Mouse (Mus musculus): Measurements from ENCODE around the gene Rasa3.

Gene Rasa3

DNA sequence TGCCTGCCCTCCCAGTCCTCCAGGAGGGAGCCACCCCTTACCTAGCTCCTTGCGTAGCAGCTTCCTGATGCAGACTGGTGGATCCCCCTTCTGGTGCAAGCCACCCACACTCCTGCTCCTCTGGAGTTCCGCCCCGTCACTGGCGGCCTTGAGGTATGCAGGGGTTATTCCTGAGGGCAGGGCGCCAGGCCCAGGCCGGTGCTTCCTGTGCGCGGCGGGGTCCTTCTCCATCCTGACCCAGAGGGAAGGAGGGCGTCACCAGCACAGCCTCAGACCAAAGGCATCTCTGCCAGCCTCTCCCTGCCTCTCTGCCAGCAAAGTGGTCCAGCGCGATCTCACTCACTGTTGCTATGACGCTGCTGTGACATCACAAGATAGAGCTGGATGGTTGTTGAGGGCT is 115.3 kb downstream of the Rasa3 start, which contains the start of gene 1700029H14Rik:
Gene 1700029H14Rik, minus strand, starts transcription at position 344 of the 400 bp plus-strand sequence.
- CTCF ChIA-PET: interaction anchor here (0.7 kb wide), 1 partner anchor 490 kb away, joined by 7 read pairs; no protein-coding TSS in a partner anchor

DNA sequence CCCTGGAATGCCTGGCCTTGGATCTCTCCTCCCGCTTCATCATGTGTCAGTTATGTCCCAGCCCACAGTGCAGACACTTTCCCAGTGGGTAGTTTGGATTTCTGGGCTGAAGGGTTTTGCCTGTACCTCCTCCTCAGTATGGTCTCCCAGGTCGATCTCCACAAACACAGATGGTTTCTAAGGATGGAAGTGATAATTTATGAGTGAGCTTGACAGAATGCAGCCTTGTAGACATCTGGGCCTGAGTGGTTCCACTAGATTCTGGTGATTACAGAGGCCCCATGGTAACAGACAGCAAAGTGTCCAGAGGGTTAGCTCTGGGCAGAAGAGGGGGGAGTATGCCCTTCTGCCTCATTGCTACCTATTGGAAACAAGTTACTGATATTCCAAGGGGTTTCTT is 119.9 kb downstream of the Rasa3 start:
- CTCF ChIA-PET: no interaction called here

- CTCF ChIA-PET: interaction anchor here (0.8 to 1.4 kb wide), 2 partner anchors 11 to 47 kb away, joined by 3 read pairs; no protein-coding TSS in a partner anchor
Measured at GRCm38 (mm10) chr8:13551574-13551830, 125.9 kb downstream of the Rasa3 start.

GRCm38 (mm10) chr8:13550718-13551573 is 126.5 kb downstream of the Rasa3 start:
- CTCF ChIA-PET: interaction anchor here (0.6 to 1.4 kb wide), 4 partner anchors 12 to 205 kb away, joined by 3 read pairs; no protein-coding TSS in a partner anchor

DNA sequence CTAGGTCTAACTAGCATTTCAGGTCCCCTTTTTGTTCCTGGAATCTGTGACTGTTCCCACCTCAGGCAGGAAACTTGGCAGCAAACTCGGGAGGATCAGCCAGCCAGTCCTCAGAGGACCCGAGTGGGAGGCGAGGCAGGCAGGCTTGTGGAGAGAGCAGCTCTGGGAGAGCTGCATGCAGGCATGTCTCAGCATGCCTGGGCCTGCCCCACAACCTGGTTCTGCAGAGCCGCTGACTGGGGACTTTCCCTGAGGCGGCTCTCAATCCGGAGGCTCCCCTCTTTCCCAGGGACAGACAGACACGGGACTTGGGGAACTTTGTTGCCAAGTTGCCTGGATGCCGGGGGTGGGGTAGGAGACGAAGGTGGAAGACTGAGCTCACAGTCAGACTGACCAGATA is 128.6 kb downstream of the Rasa3 start:
- CTCF ChIA-PET: no interaction called here

GRCm38 (mm10) chr8:13548235-13548634 is 129.2 kb downstream of the Rasa3 start:
- CTCF ChIA-PET: no interaction called here

DNA sequence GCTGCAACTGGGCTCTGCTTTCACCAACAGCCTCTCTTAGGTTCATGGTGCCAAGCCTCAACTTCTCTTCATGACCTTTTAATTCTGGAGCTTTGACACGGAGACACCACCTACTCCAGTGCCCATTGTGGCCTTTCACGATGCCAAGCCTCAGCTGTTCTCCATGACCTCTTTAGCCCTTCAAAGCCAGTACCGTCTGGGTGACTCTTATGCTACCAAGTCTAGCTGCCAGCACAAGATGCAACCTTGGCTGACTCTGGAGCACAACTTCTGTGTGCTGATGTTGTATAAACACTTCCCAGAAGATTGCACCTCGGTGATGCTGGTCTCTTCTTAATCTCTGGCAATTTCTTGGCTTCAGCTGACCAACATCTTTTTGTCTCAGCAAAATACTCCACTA is 131.0 kb downstream of the Rasa3 start:
- CTCF ChIA-PET: no interaction called here

DNA sequence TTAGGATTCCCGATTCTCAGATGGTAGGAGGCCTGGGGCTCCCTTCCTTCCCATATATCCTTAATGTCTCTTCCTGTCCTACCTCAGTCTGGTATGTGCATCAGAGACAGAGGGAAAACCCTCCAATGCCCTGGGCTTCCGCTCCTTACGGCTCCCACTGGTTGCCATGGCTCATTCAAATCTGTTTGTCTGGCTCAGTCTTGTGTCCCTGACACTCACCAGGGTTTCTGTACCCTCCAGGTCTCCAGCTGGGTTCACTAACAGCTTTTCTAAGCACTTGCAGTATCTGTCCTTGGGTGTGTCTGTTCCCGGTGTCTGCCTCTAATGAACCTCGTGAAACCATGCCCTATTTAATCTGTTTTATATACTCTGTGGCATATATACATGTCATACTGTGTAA is 135.9 kb downstream of the Rasa3 start:
- CTCF ChIA-PET: no interaction called here

GRCm38 (mm10) chr8:13540122-13540521 is 137.3 kb downstream of the Rasa3 start:
- CTCF ChIA-PET: no interaction called here

DNA sequence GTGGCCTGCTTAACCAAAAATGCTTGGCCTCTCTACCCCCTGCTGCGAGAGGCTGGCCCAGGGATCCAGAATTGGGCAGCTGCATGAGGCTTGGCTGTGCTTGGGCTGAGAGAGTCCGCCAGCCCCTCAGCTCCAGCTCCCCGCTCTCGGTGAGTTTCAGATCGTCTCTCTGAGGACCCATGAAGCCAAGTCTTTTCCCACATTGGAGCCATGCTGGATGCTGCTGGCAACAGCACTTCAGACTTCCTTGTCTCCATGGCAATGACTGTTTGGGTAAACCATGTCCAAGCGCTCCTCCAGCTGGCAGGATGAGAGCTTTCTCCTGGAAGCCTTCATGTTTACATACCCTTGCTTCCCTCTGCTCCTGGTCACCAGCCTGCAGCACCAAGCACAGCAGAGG is 138.6 kb downstream of the Rasa3 start:
- CTCF ChIA-PET: no interaction called here

GRCm38 (mm10) chr8:13537102-13537501 is 140.3 kb downstream of the Rasa3 start:
- CTCF ChIA-PET: interaction anchor here (1.2 kb wide), 1 partner anchor 13 kb away, joined by 3 read pairs; no protein-coding TSS in a partner anchor

- CTCF ChIA-PET: no interaction called here
Measured at GRCm38 (mm10) chr8:13533123-13533522, 144.3 kb downstream of the Rasa3 start.

DNA sequence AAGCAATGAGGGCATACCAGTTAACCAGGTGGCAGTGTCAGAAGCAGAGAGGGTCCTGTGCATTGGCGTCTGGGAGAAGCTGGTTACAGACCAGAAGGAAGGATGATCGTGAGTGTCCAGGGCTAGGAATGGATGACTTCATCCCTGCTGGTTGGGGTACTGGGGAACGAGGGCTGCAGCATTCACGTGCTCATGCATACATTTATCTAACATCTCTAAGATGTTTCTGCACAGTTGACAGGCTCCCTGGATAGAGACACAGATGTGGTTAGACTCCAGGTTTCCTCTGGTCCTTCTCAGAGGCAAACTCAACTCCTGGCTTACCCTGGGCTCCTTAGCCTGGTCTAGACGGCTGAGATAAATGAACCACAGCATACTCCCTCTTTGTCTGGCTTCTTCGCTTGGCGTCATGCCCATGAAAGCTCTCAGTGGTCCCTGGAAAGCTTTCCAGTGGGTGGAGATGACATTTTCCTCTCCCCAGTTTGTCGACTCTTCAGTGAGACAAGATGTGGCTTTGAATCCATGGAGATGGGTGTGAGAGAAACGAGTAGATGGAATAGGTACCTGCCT is 145.7 kb downstream of the Rasa3 start:
- CTCF ChIA-PET: no interaction called here

DNA sequence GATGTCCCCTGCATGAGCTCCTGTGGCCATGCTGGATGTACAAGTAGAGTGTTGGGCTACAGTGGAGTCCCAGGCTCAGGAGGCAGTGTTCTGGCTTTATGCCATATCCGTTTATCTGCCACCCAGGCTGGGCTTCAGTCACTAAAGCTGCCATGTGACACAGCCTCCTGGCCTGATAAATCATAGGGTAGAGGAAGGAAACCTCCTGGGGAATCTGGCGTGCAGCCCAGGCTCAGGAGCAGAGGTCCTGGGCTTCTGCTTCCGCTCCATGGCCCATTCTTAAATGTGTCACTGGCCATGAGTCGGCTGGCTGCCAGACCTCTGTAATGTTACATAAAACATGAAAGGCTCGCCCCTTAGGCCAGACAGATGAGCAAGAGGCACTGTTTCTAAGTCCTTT is 146.5 kb downstream of the Rasa3 start:
- CTCF ChIA-PET: no interaction called here

DNA sequence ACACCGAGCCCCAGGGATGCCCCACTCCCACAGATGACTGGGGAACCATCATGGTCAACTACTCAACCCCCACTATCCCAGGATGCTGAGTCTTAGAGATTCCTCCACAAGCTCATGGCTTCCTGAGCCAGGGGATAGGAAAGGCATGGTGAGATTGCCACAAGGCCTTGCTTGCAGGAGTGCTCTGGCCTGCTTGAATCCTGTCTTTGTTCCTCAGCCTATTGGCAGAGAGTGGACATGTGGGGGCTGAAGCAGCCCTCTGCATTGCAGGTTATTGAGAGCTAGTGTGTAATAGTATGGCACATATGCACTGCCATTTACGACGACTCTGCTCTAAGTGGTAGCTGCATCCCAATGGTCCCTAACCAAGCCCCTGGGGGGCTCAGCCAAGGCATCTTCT is 147.0 kb downstream of the Rasa3 start:
- CTCF ChIA-PET: no interaction called here

GRCm38 (mm10) chr8:13529891-13530316 is 147.5 kb downstream of the Rasa3 start:
- CTCF ChIA-PET: no interaction called here

DNA sequence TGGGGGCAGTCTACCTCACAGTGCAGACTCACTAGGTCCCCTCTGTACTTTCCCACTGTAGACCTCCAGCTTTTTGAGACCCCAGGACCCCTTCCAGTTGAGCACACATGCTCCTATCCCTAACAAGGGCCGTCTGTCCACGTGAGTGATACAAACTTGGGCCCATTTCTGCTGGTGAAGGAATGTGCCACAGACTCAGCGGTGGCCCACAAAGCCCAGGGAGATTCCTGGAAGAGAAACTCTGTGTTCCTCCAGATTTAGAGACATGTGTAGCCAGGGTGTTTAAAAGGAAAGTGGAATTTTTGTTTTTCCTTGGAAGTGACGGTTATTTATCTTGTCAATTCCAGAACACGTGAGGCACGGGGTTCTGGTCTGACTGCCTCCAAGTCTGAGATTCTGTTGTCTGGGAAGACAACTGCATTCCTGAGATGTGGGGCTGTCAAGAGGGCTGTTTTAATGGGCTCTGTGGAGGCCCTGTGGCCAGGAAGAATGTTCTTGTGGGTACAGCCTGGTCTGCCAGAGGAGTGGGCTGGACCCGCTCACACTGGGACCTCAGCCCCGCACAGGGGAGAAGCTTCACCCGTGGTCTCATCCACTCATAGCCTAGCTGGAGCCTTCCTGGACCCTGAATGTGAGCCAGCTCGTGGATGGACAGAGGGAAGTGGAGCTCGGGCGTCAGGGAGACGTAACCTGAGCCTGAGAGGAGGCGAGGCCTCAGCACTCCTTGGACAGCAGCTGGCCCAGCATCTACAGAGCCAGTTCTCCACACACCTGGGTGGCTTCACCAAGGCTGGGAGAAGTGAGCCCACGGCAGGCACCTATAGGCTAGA is 148.2 kb downstream of the Rasa3 start:
- CTCF ChIA-PET: no interaction called here

DNA sequence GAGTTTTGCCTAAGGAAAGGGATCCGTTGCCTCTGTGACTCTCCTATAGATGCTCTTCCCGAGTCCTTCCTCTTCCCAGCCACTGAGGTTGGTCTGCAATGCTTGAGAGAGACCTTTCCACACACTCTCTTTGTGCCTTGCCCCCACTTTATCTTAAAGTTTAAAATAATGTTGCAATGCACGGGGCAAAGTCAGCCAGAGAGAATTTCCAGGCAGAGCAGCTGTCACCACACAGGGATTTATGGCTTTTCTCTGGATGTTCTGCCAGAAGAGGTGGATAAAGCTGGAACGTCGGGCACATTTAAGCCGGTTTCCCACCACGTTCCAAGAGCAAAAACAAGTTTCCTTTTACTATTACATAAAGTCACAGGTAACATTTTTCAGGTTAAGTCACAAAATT is 156.0 kb downstream of the Rasa3 start:
- CTCF ChIA-PET: no interaction called here

DNA sequence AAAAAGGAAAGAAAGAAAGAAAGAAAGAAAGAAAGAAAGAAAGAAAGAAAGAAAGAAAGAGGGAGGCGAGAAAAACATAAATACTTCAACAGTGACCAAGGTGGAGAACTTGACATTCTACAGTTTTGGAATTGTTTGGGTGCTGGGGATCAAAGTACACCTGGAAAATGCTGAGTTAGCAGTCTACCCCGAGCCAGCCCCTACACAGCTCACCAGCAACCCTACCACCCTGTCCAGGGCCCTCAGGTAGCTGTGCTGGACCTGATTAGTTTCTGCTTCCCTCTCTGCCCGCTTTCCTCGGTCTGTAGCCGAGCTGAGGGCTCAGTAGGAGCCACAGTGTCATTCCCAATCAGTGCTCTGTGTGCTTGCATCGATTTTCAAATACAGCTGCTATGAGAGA is 157.1 kb downstream of the Rasa3 start:
- CTCF ChIA-PET: no interaction called here

DNA sequence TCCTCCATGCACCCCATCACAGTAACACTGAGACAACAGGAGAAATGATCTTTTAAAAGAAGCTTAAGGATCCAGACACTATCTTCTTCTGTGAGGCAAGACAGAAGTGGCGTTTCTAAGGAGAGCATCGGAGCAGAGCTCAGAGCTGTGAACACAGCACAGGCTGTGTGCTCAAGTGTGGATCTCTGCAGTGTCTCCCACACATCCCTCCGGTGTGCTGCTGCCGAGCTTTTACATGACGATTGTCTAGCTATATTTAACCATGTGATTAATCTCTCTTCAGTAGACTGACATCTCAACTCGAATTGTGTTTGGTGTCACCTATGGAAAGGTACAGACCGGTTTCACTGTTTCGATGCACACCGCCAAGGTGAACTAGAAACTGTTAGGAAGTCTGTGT is 157.9 kb downstream of the Rasa3 start:
- CTCF ChIA-PET: no interaction called here

- CTCF ChIA-PET: no interaction called here
Measured at GRCm38 (mm10) chr8:13517284-13517781, 160.1 kb downstream of the Rasa3 start.

All from spleen, embryonic (tissue).